Mouse (Mus musculus): ENCODE data around the gene Dgkq.

Gene Dgkq

DNA sequence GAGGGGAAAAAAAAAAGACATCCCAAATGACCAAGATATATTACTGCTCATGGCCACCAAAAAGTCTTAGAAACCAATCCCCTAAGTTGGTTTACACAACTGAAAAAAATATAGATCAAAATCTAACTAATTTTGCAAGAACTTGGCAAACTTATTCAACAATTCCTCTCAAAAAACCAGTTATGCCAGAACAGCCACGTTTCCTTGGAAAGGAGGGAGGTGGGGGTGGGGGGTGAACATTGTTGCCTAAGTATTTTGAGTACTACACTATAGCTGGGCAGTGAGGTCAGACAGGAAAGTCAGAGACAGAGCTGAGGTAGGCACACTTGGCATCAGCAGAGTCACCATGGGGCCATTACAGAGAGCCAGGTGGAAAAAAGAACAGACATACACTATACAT is 69.5 kb downstream of the Dgkq start:
- no peak for DNase-seq (ENCODE audit: low spot score)
